Mouse (Mus musculus): ENCODE data around the gene Tmem270. TPM values are rescaled to one million over a fixed set of nuclear protein-coding genes. Genes with fewer than 3 reads are reported as not detected.

The Tmem270 gene
- polyA plus RNA-seq, 1 experiment from 2014 or later, result not detected

DNA sequence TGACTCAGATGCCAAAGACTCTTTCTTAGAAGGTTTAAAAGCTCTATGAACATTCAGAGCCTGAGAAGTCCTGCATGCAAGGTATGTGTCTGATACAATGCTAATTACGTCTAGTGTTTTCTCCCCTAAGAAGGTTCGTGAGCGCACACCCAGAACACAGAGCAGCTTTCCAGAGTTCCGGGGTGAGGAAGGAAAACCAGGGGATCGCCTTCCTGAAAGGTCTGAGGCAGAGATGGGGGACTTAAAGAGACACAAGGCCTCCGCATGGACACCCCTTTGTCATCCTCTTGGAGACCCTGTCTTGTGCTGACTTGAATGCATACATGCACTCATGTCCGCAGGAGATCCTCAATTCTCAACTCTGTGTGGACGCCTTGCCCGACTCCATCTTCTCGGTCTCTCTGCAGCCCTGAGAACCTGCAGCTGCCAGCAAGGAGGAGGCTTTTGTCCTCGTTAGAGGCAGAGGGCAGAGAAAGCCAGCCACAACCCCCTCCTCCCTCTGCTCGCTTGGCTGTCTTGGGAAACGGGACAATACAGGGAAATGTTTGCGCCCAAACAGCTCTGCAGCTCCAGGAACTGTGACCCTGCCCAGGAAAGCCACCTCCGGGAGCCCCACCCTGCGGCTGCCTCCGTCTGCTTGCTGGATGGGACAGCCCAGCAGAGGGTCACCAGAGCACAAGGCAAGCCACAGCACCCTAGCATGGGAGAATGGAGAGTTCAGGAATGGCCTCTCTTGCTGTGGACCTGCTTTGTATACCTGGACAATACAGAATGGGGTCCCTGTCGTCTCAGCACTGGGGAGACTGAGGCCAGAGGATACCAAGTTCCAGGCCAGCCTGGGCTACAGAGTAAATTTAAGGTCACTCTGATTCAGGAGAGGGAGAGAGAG is 18.8 kb downstream of the Tmem270 start:
- DNase-seq (ENCODE audit: low spot score), result no peak
- Histone ChIP-seq H3K9me3 (ENCODE audit: control insufficient read depth, low read length) (no peaks in the 10 kb centered on the region), H3K36me3 (ENCODE audit: control insufficient read depth, insufficient read depth, low read length) (no peaks in the 10 kb centered on the region), H3K4me3 (ENCODE audit: low read depth, low read length) (no peak overlapping the region), H3K4me1 (replicated peaks; ENCODE audit: control insufficient read depth, insufficient read depth, low read length) (no peaks in the 10 kb centered on the region), H3K4me2 (ENCODE audit: low read depth, low read length, severe bottlenecking) (no peak overlapping the region), H3K27ac (ENCODE audit: low read depth, low read length) (no peak overlapping the region; the same call in 1 of the 2 replicates), H3K27me3 (ENCODE audit: control insufficient read depth, insufficient read depth, low read length) (no peaks in the 10 kb centered on the region), H3K9ac (ENCODE audit: low read length) (no peak overlapping the region)
- no peak for ATAC-seq (replicated peaks; ENCODE audit: low FRiP score)
- 53% methylated on average over 18 of the region's 18 CpGs for WGBS

GRCm38 (mm10) chr5:134883077-134883476 is 23.5 kb downstream of the Tmem270 start:
- H3K27ac ChIP-seq (ENCODE audit: low read depth, low read length), result no peak overlapping the region
- WGBS, result 67% methylated on average over 3 of the region's 3 CpGs
- H3K4me1 ChIP-seq (replicated peaks; ENCODE audit: control insufficient read depth, insufficient read depth, low read length), result no peaks in the 10 kb centered on the region
- ATAC-seq (replicated peaks; ENCODE audit: low FRiP score) (no peak), DNase-seq (ENCODE audit: low spot score) (no peak)
- H3K4me2 ChIP-seq (ENCODE audit: low read depth, low read length, severe bottlenecking), result no peak overlapping the region
- no peak overlapping the region for H3K4me3 ChIP-seq (ENCODE audit: low read depth, low read length)
- no peaks in the 10 kb centered on the region for H3K9me3 ChIP-seq (ENCODE audit: control insufficient read depth, low read length)
- H3K9ac ChIP-seq (ENCODE audit: low read length), result no peak overlapping the region
- no peaks in the 10 kb centered on the region for H3K27me3 ChIP-seq (ENCODE audit: control insufficient read depth, insufficient read depth, low read length)
- no peaks in the 10 kb centered on the region for H3K36me3 ChIP-seq (ENCODE audit: control insufficient read depth, insufficient read depth, low read length)

GRCm38 (mm10) chr5:134876801-134877200 is 29.7 kb downstream of the Tmem270 start:
- no peaks in the 10 kb centered on the region for H3K36me3 ChIP-seq (ENCODE audit: control insufficient read depth, insufficient read depth, low read length)
- 83% methylated on average over 10 of the region's 10 CpGs for WGBS

GRCm38 (mm10) chr5:134875245-134875644 is 31.3 kb downstream of the Tmem270 start:
- Histone ChIP-seq H3K9ac (ENCODE audit: low read length) (no peak overlapping the region), H3K4me3 (ENCODE audit: low read depth, low read length) (no peak overlapping the region), H3K4me2 (ENCODE audit: low read depth, low read length, severe bottlenecking) (no peak overlapping the region), H3K36me3 (ENCODE audit: control insufficient read depth, insufficient read depth, low read length) (no peaks in the 10 kb centered on the region), H3K27ac (ENCODE audit: low read depth, low read length) (no peak overlapping the region), H3K9me3 (ENCODE audit: control insufficient read depth, low read length) (no peaks in the 10 kb centered on the region), H3K4me1 (replicated peaks; ENCODE audit: control insufficient read depth, insufficient read depth, low read length) (no peaks in the 10 kb centered on the region), H3K27me3 (ENCODE audit: control insufficient read depth, insufficient read depth, low read length) (no peaks in the 10 kb centered on the region)
- DNase-seq (ENCODE audit: low spot score) (no peak), ATAC-seq (replicated peaks; ENCODE audit: low FRiP score) (no peak)
- 89% methylated on average over 5 of the region's 5 CpGs for WGBS

More at GRCm38 (mm10) chr5:134876801-134877200, 29.7 kb downstream of the Tmem270 start:
- no peak overlapping the region for H3K27ac ChIP-seq (ENCODE audit: low read depth, low read length)
- DNase-seq (ENCODE audit: low spot score), result no peak
- H3K9ac ChIP-seq (ENCODE audit: low read length), result no peak overlapping the region
- H3K4me3 ChIP-seq (ENCODE audit: low read depth, low read length), result no peak overlapping the region
- no peaks in the 10 kb centered on the region for H3K27me3 ChIP-seq (ENCODE audit: control insufficient read depth, insufficient read depth, low read length)
- no peaks in the 10 kb centered on the region for H3K9me3 ChIP-seq (ENCODE audit: control insufficient read depth, low read length)
- H3K4me1 ChIP-seq (replicated peaks; ENCODE audit: control insufficient read depth, insufficient read depth, low read length), result no peaks in the 10 kb centered on the region
- no peak overlapping the region for H3K4me2 ChIP-seq (ENCODE audit: low read depth, low read length, severe bottlenecking)
- ATAC-seq (replicated peaks; ENCODE audit: low FRiP score), result no peak

DNA sequence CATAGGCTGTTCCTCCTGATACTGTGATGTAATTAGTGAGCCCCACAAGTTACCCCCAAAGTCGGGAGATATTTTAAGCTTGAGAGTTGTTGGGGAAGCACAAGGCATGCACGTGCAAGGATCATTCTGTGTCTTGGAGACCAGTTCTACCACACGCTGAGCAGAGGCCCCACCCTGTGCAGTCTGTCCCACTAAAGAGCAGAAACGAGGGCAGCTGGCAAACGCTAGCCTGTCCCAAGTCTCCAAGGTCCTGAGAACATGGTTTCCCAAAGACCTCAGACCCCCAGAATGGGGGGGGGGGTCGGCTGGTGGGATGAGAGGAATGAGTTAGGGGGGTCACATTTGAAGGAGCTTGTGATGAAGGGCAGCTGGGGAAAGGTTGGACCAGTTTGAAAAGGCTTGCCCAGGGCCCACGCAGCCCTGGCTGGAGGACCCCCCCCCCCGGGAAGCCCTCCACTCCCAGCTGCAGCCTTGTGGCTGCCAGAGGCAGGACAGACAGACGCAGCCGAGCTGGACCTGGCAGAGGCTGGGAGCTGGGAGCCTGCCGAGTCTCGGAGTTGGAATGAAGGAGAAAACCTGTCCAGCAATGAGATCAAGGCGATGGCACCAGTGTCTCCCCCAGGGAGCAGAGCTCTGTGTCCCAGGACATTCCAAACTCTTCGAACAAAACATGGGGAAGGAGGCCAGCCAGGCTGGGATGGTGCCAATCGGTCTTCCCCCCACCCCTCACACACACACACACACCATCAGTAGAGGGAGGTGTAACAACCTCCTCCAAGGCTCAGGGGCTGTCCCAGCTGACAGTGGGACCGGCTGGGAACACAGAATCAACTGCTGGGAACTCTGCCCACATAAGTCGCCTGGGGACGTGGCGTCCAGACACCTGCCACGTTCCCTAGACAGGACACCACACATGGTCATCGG is 32.3 kb downstream of the Tmem270 start:
- H3K27ac ChIP-seq (ENCODE audit: low read depth, low read length), result no peak overlapping the region
- H3K9ac ChIP-seq (ENCODE audit: low read length), result no peak overlapping the region
- no peak overlapping the region for H3K4me3 ChIP-seq (ENCODE audit: low read depth, low read length)
- no peaks in the 10 kb centered on the region for H3K36me3 ChIP-seq (ENCODE audit: control insufficient read depth, insufficient read depth, low read length)
- H3K4me1 ChIP-seq (replicated peaks; ENCODE audit: control insufficient read depth, insufficient read depth, low read length), result no peaks in the 10 kb centered on the region
- H3K4me2 ChIP-seq (ENCODE audit: low read depth, low read length, severe bottlenecking), result no peak overlapping the region
- H3K9me3 ChIP-seq (ENCODE audit: control insufficient read depth, low read length), result no peaks in the 10 kb centered on the region
- no peaks in the 10 kb centered on the region for H3K27me3 ChIP-seq (ENCODE audit: control insufficient read depth, insufficient read depth, low read length)
- DNase-seq (ENCODE audit: low spot score) (no peak), ATAC-seq (replicated peaks; ENCODE audit: low FRiP score) (no peak)
- WGBS, result 79% methylated on average over 21 of the region's 21 CpGs

GRCm38 (mm10) chr5:134873034-134873433 is 33.5 kb downstream of the Tmem270 start:
- Histone ChIP-seq H3K4me2 (ENCODE audit: low read depth, low read length, severe bottlenecking) (no peak overlapping the region), H3K27ac (ENCODE audit: low read depth, low read length) (no peak overlapping the region), H3K9ac (ENCODE audit: low read length) (no peak overlapping the region), H3K27me3 (ENCODE audit: control insufficient read depth, insufficient read depth, low read length) (no peaks in the 10 kb centered on the region), H3K4me3 (ENCODE audit: low read depth, low read length) (no peak overlapping the region), H3K4me1 (replicated peaks; ENCODE audit: control insufficient read depth, insufficient read depth, low read length) (no peaks in the 10 kb centered on the region), H3K9me3 (ENCODE audit: control insufficient read depth, low read length) (no peaks in the 10 kb centered on the region), H3K36me3 (ENCODE audit: control insufficient read depth, insufficient read depth, low read length) (no peaks in the 10 kb centered on the region)
- DNase-seq (ENCODE audit: low spot score), result no peak
- no peak for ATAC-seq (replicated peaks; ENCODE audit: low FRiP score)
- WGBS, result 82% methylated on average over 8 of the region's 8 CpGs

DNA sequence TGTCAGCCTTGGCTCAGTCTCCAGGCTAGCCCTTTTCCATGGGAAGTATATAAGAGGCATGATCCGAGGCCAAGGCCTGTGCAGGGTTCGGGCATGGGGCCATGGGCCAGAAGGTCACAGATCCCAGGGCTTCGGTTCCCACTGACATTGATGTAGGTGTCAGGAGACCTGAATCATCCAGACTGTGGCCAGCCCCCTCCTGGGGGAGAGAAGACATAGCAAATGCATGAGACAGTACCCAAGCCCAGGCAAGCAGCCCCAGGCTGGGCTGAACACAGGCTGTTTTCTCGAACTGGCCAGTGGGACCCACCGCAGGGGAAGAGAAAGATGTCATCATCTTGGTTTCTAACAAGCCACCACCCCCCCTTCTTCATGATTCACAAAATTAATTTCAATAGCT is 33.9 kb downstream of the Tmem270 start:
- 71% methylated on average over 5 of the region's 5 CpGs for WGBS
- DNase-seq (ENCODE audit: low spot score) (no peak), ATAC-seq (replicated peaks; ENCODE audit: low FRiP score) (no peak)
- no peaks in the 10 kb centered on the region for H3K9me3 ChIP-seq (ENCODE audit: control insufficient read depth, low read length)
- no peaks in the 10 kb centered on the region for H3K27me3 ChIP-seq (ENCODE audit: control insufficient read depth, insufficient read depth, low read length)
- H3K4me2 ChIP-seq (ENCODE audit: low read depth, low read length, severe bottlenecking), result no peak overlapping the region
- no peak overlapping the region for H3K27ac ChIP-seq (ENCODE audit: low read depth, low read length)
- no peak overlapping the region for H3K4me3 ChIP-seq (ENCODE audit: low read depth, low read length)
- no peaks in the 10 kb centered on the region for H3K36me3 ChIP-seq (ENCODE audit: control insufficient read depth, insufficient read depth, low read length)
- no peaks in the 10 kb centered on the region for H3K4me1 ChIP-seq (replicated peaks; ENCODE audit: control insufficient read depth, insufficient read depth, low read length)
- no peak overlapping the region for H3K9ac ChIP-seq (ENCODE audit: low read length)

DNA sequence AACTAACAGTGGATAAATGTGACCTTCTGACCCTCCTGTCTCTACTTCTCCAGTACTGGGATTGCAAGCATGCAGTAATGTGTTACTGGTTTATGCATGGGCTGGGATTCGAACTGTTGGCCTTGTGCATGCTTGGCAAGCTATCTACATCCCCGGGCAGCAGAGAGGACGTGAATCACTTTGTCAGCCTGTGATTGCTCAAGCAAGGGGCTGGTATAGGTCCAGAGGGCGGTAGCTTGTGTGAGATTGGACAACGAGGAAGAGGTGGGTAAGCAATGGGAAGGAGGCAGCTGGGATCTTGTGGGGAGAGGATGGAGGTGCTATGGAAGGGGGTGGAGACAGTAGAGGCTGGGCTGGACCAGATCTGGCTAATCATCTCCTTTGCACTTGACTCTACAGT is 38.0 kb downstream of the Tmem270 start:
- Histone ChIP-seq H3K27ac (ENCODE audit: low read depth, low read length) (no peak overlapping the region), H3K4me2 (ENCODE audit: low read depth, low read length, severe bottlenecking) (no peak overlapping the region)

More for the DNA sequence above, 38.0 kb downstream of the Tmem270 start:
- 83% methylated on average over 5 of the region's 5 CpGs for WGBS
- H3K9me3 ChIP-seq (ENCODE audit: control insufficient read depth, low read length), result no peaks in the 10 kb centered on the region
- no peaks in the 10 kb centered on the region for H3K27me3 ChIP-seq (ENCODE audit: control insufficient read depth, insufficient read depth, low read length)
- ATAC-seq (replicated peaks; ENCODE audit: low FRiP score) (no peak), DNase-seq (ENCODE audit: low spot score) (no peak)
- H3K36me3 ChIP-seq (ENCODE audit: control insufficient read depth, insufficient read depth, low read length), result no peaks in the 10 kb centered on the region
- no peak overlapping the region for H3K9ac ChIP-seq (ENCODE audit: low read length)
- H3K4me3 ChIP-seq (ENCODE audit: low read depth, low read length), result no peak overlapping the region
- H3K4me1 ChIP-seq (replicated peaks; ENCODE audit: control insufficient read depth, insufficient read depth, low read length), result no peaks in the 10 kb centered on the region

Data from forebrain, embryonic 11.5 days (tissue).